Mouse (Mus musculus) CD4-positive helper T cell, adult 2 months (primary cell): Measurements from ENCODE around the gene Methig1.
"Not testable (repeated sequence)": the region's sequence is repeated elsewhere in the genome, so short reads cannot be mapped to it uniquely, and the experiment has no call there.

Experiments
- DNase-seq: peaks from one replicate; pipeline ENCODE4 v3.0.0-alpha.2; 2012; ENCODE audit warnings: low read depth, missing footprints, low spot score

Methig1 gene

DNA sequence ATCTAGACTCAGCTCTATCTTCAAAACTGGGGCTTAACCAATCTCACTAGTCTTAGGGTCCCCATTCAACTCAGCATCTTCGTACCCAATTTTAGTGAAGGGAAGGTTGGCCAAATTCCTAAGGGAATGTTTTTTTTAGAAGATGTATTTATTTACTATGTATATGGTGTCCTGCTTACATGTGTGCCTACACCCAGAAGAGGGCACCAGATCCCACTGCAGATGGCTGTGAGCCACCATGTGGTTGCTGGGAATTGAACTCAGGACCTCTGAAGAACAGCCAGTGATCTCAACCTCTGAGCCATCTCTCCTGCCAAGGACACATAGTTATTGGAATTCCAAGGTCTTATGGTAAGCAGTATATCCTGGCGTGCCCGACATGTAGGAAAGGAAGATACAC lies 42.6 kb downstream of the Methig1 start:
- DNase-seq: no peak

DNA sequence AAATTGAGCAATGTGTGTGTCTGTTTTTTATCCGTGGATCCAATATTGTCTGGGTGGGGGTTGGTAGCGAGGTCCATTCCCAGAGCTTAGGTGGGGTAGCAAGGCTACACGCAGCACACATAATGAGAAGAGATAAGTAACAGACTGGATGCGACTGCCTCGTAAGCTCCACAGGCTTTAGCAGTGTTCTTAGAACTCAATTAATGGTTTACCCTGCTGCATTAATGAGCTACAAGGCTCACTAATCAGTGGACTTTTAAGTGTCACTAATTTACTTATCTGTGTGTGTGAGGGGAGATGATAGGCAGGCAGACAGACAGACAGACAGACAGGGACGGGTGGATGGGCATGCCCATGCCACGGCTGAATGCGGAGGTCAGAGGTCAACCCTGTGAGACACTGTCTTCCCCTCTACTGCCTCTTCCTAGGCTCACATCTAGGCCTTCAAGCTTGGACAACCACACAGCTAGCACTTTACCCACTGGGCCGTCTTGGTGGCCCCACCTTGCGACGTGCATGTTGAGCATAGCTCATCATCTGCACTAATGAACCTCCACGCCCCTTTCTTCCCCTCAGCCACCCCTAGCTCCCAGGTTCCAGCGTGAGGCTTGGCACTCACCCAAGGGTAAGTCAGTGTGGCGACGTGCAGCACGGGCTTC lies 47.8 kb downstream of the Methig1 start:
- DNase-seq: no peak

DNA sequence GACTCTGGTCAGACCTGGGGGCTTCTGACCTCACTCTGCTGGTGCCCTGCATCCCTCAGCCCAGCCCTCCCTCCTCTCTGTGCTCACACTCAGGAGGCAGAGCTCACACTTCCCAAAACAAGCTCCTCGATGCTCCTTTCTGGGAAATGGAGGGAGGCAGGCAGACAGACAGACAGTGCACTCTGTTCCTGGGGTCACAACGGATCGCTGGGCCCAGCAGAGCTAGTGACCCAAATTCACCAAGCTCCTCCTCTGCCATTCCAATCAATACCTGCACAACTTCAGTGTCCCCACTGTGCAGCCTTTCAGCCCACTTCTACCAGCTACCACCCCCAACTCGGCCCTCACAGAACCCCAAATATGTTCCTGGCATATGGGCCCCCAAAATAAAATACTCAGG lies 48.9 kb downstream of the Methig1 start:
- no peak for DNase-seq

DNA sequence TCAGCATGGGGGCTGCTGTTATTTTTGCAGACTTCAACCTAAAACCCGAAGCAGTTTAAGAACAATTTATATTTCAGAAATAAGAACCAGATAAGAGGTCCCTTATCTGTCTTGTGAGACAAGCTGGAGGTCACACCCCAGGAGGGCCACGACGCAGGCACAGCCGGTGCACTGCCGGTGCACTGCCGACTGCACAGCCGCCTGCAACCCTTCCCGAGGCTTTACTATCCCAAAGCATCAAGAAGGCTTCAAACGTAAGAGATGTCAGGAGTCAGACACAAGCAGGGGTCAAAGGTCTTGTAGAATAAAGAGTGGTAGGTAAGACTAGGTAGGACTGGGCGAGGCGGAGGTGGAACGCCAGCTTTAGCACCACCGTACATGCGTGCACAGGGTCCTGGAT lies 49.4 kb downstream of the Methig1 start:
- DNase-seq: no peak

DNA sequence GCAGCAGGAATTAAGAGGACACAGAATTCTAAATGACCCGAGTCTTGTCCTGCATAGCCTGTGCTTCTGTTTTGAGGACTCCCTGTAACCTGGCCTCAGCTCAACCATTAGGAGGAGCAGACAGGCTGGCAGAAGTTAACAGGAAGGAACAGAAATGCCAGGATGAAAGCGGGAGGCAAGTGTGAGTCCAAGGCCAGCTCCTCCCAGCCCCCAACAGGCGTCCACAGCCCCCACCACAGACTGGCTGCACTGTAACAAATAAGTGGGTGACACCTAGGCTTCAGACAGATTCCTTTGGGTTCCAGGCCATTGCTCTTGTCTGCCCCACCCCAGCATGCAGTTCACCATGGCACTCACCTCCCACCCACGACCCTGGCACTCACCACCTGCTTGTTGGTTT lies 49.8 kb downstream of the Methig1 start:
- no peak for DNase-seq

DNA sequence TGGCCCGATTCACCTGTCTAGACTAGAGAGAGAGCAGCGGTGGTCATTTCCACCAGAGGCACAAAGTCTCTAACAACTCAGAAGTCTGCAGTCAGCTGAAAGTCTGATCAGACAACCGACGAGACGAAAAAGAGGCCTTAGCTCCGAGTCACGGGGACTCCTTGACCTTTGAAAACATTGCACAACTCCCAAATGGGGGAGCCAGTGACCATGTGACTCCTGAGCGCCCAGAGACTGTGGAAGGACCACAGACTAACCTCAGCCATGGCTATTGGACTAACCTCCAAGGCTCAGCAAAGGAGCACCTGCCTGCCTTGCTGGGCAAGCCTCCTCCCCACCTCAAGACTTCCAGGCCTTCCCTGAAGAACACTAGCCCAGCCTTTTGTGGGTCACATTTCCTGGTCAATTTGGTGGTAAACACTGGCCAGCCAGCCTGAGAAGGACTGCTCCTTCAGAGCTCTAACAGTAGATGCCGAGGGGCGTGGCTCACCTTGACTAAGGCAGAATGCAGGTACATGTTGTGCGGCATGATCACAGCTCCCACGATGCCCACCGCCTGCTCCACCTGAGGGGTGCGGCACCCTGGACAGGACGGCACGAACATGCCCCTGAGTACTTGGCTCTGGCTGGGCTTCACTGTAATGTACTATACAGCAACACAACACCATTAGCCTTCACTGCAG lies 50.5 kb downstream of the Methig1 start:
- DNase-seq: no peak

DNA sequence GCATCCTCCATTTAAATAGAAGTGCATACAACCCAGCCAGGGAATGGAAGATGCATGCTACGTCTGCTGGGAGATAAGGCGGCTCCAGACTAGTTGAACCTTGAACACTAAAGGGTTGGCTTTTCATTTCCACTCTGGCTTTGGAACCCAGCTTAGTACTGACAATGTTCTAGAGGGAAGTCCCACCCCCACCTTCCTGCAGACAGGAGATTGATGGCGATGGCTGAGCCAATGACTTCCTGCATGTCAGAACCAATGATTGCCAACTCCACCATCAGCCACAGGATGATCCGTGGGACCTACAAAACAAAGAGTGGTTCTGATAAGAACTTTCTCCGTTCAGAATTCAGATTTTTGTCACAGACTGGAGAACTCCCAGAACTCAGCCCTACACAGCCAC lies 53.1 kb downstream of the Methig1 start:
- no peak for DNase-seq

DNA sequence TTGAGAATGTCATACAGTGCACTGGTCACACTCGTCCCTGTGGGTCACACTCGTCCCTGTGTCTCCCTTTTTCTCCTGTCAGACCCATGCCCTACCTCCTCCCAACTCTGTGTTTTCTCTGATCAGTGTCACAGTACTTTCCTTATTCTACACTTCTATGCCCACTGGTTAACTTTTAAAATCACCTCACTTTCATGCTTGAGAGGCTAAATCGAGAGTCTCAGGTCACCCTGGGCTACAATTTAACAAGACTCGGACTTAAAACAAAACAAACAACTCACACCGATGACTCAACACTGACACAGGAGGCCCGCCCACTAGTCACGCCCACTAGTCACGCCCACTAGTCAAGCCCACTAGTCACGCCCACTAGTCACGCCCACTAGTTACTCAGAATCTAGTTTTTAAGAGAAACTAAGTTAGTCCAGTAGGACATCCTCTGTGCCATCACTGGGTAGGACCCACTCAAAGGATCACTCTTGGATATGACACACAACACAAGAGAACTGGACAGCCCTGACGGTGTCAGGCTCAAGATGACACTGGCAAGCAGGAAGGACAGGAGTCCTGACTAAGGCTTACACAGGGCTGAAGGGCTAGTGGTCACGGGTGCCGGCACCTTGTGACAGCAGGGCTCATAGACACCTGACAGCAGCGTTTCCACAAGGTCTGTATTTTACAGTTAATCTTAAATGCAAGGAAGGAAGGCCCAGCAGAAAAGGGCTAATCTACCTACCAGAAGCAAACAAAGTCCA lies 58.1 kb downstream of the Methig1 start:
- DNase-seq: peak; percentile 52

DNA sequence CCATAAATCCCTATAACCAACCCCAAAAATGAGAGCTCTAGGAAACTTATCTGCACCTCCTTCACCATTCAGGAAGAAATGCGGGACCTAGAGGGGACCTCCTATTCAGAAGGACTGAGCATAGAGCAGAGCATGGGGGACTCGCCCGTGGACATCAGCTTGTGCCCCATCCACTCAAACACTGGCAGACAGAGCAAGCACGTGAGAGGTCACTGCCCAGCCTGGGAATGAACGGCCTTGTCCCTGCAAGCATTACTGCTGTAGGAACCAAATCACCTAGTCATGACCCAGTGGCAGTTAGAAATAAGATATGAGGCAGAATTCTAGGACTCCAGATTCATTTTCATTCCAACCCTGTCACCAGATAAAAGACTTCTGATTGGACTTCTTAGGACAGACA lies 58.8 kb downstream of the Methig1 start:
- DNase-seq: no peak

DNA sequence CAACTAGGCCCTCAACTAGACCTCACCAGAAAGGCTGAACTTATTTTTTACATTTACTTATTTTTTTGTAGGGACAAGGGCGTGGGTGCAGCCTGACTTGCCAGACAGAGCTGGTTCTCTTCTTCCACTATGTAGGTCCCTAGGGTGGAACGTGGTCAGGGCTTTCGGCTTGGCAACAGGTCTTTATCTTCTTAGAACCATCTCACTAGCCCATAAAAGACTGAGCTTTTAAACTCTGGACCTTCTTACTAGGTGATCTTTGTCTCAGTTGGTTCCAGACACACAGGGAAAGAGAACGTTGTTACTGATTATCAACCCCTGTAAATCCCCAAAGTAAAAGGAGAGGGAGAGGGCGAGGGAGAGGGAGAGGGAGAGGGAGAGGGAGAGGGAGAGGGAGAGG lies 60.4 kb downstream of the Methig1 start:
- DNase-seq: no peak

DNA sequence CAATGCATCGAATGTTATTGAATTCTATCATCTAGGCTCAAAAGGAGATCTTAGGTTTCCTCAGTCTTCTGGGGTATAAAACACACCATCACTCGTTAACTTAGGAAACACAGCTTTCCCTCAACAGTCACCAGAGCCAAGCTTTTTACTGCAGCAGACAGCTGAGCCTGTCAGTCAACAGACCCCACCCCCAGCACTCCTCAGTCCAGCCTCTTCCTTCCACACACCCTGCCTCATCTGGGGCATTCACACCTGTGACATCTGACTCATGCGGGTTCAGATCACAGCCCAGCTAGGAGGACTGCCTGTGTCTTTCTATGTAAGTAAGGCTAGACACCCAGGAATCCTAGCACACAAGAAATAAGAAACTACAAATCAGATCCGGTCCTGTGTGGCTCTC lies 61.1 kb downstream of the Methig1 start:
- DNase-seq: peak; percentile 65

DNA sequence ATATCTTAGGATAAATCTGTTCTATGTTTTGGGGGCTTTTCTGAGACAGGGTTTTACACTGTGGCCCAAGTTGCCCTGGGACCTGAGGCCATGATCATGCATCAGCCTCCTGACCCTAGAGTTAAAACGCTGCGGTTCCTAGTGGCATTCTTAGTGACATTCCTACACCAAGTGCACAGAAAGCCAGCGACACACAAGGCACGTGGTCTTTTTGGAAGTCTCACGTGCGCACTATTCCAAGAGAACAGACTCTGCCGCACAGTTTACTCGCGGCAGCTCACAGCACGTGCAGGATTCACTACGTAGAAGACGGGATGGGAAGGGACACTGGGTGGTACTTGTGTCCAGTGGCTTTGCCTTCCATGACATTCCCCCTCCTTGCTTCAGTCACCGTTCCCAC lies 62.0 kb downstream of the Methig1 start:
- DNase-seq: no peak

DNA sequence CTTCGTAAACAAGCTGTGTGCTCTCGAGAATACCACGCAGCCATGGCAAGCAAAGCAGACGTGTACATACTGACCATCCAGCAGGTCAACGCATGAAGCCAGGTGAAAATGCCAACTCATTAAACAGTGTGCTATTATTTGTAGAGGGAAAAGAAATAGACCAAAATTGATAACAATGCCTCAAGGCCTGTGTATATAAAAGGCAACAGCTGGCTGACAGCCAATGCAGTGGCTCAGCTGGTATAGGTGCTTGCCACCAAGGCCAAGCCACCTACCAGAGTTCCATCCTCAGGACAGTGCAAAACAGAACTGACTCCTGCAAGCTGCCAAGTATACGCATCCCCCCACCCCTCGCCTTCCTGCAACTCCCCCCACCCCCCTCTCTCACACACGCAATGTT lies 62.7 kb downstream of the Methig1 start:
- no peak for DNase-seq

DNA sequence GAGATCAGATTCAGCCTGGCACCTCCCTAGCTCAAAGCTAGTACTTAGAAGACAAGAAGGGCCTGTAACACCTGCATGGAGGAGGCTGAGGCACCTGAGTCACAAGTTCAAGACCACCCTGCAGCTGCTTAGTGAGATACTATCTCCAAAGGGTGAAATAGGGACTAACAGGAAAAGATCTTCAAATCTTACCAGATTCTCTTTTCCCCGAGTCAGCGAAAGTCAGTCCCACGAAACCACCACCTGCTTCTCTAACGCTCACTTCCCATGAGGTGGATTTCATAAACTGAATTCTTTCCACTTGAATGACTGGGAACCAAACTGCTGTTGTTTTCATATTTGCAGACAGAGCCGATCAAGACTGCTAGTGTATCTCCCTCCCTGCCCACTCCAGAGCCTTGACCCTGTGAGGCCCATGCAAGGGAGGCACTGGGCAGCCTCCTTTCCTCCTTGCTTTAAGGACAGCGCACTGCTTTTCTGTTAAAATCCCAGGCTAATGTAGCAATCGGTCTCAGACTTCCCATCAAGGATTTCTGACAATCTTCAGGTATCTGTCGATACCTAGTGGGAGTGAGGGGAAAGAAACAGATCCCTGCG lies 65.0 kb downstream of the Methig1 start:
- DNase-seq: no peak

DNA sequence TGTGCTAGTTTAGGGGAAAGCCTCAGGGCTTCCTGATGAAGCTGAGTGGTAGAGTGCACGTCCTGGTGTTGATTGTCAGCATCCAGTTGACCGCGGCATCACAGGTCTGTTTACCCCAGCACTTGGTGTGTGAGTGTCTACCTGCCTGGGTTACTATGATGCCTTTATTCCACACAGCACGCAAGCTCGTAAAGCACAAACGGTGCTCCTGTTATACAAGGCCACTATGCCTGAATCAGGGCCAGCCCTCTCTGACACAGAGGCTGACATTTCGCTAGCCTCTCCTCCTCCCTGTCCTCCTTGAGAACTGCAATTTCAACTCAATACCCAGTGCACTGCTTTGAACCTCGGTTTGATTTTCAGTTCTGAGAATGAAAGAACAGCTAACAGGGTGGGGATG lies 66.4 kb downstream of the Methig1 start:
- no peak for DNase-seq

DNA sequence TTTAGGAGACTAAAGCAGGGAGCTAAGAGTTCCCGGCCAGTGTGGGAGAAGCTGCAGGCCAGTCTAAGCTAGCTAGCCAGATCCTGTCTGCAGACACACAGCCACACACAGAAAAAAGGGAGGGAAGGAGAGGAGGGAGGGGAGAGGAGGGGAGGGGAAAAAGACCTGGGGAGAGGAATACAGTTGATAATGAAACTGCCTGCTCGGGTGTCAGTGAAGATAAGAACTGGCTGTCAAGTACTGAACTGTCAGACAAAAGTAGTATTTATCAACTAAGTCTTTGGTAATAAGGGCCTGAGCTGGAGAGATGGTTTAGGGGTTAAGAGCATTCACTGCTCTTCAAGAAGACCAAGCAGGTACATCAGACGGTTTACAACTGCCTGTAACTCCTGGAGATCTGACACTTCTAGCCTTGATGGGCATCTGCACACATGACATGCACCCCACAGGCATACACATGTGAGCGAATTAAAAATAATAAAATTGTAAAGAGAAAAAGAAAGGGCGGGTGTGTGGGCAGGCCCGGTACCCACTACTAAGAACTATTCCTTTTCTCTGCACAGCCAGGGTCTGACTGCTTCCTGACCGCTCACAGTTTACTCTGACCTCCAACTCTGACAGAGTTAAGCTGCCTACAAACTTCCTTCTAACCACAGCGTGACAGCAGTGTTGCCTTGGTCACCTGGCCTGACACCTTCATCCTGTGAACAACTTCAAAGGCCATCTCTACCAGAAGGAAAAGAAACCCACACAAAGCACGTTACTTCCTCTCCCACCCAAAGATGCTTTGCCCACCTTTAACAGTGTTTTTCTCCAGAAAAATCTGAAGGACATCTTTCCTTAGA lies 67.2 kb downstream of the Methig1 start:
- peak; percentile 58 for DNase-seq

DNA sequence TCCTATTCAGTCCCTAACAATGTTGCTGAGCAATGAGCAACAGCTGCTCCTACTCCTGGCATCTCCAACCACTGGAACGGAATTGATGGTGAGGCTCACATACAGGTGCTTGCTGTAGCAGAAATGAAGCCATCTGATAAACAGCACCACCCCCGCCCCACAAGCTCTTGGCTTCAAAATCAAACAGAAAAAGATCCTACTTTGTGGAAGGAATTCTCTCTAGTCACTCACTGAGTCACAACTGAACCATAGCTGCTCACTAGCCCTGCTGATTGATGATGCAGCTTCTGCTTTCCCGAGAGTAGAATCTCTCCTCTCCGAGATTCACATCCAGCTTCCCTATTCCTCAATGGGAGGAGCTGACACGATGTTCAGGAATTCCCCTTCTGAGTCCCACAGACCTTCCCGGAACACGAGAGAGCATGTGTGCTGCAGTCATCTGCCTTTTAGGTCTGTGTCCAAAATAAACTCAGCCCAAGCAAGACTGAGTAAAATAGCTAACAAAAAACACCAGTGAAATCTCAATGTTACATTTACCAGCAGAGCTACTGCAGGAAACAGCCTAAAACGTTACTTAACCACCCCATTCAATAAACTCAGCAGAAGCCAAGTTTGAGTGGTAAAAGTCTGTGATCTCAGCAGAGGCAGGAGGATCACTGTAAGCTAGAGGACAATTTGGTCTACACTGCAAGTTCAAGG lies 68.3 kb downstream of the Methig1 start:
- DNase-seq: peak; percentile 27

DNA sequence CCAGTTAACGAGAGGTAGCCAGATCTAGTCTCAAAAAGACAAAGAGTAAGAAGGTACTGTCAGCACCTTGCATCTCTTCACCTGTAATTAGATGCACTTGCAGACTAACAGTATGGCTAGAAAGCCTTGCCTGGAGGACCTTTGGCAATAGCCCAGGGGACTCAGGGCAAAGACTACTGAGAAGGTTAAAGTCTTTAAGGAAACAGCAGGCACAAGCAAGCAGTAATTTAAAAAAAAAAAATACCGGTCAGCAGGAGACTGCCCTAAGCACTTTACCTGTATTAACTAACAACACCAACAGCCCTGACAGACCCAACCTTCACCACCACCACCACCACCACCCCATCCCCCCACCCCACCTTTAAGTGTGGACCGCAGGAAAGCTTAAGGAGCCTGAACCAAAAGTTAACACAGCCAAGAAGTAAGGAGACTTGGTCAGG lies 68.8 kb downstream of the Methig1 start, which contains the start of gene Gm5475:
Gene Gm5475, plus strand, starts transcription at position 390 of the 440 bp plus-strand sequence.
- not testable (repeated sequence) for DNase-seq

DNA sequence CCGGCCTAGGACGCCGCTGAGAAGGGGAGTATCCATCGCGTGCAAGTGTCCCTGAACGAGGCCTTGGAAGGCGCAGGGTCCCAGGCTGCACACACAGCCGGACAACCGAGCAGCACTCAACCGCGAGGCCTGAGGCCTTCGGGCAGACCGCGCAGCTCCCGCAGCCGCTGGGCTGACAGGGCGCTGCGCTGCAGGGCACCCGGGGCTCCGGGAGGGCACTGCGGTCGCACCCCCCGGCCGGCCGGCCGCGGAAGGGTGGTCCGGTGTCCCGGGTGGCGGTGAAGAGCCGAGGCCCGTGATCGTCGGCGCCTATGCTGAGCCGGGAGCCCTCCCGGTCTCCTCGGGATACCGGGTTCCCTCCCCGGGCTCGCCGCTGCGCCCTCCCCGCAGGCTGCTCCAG lies 69.5 kb downstream of the Methig1 start:
- DNase-seq: no peak
